Mouse (Mus musculus) heart, embryonic 14.5 days (tissue): ENCODE data around the gene Shoc2. TPM values are rescaled to one million over a fixed set of nuclear protein-coding genes. Genes with fewer than 3 reads are reported as not detected.
A peak's percentile ranks its signal among the peaks of the same experiment; 100 is the strongest.

Experiments used
- ATAC-seq: fragments of 200-750 bp; cut with Nextera tagmentation; 2 replicates; pipeline ENCODE4 v1.8.0; 2017; ENCODE audit warnings: low read depth, moderate TSS enrichment; ENCODE audit not compliant: insufficient number of reproducible peaks, insufficient read depth, low FRiP score
- H3K27ac ChIP-seq, 2 experiments: fragments of 200-500 bp in 1 of 2; fragments of 300-500 bp in 1 of 2; sonication (generic) in 1 of 2; replicated peaks in 1 of 2; 2 replicates each; pipeline ENCODE4 v1.5.1; 2012 to 2014; ENCODE audit warnings: low read depth in 2 of 2, low read length in 2 of 2, control low read depth in 1 of 2, mild to moderate bottlenecking in 1 of 2, mixed read lengths in 1 of 2; ENCODE audit not compliant: control insufficient read depth in 1 of 2, insufficient read depth in 1 of 2
- H3K27me3 ChIP-seq: fragments of 300-500 bp; sonication (generic); 2 replicates; pipeline ENCODE4 v1.6.1; 2014; ENCODE audit warnings: mild to moderate bottlenecking, low read length, control low read depth; ENCODE audit not compliant: control insufficient read depth, insufficient read depth
- H3K36me3 ChIP-seq: fragments of 300-500 bp; sonication (generic); 2 replicates; pipeline ENCODE4 v1.6.1; 2014; ENCODE audit warnings: mild to moderate bottlenecking, control low read depth, low read length, mixed read lengths; ENCODE audit not compliant: control insufficient read depth, insufficient read depth
- H3K4me1 ChIP-seq, 2 experiments: fragments of 200-500 bp in 1 of 2; fragments of 300-500 bp in 1 of 2; sonication (generic) in 1 of 2; 2 replicates each; pipeline ENCODE4 v1.6.1; 2012 to 2014; ENCODE audit warnings: low read length in 2 of 2, control low read depth in 1 of 2, mixed read lengths in 1 of 2; ENCODE audit not compliant: control insufficient read depth in 2 of 2, insufficient read depth in 2 of 2
- H3K4me2 ChIP-seq: fragments of 300-500 bp; sonication (generic); 2 replicates; pipeline ENCODE4 v1.6.1; 2014; ENCODE audit warnings: mild to moderate bottlenecking, low read length
- H3K4me3 ChIP-seq, 2 experiments: fragments of 200-500 bp in 1 of 2; fragments of 300-500 bp in 1 of 2; sonication (generic) in 1 of 2; 2 replicates each; pipeline ENCODE4 v1.5.1; 2012 to 2014; ENCODE audit warnings: low read length in 2 of 2, mild to moderate bottlenecking in 2 of 2, control low read depth in 1 of 2, low read depth in 1 of 2, moderate library complexity in 1 of 2; ENCODE audit not compliant: control insufficient read depth in 1 of 2, insufficient read depth in 1 of 2
- H3K9ac ChIP-seq: fragments of 300-500 bp; sonication (generic); 2 replicates; pipeline ENCODE4 v1.6.1; 2014; ENCODE audit warnings: mild to moderate bottlenecking, low read length
- H3K9me3 ChIP-seq: fragments of 300-500 bp; sonication (generic); 2 replicates; pipeline ENCODE4 v1.6.1; 2016; ENCODE audit warnings: low read length, control low read depth; ENCODE audit not compliant: control insufficient read depth
- WGBS: fragments of 180-500 bp; shearing (Covaris S2); extraction: QIAGEN DNeasy Blood & Tissue Kit; methylation state at CpG from one replicate; pipeline ENCODE4 v1.1.7; 2014; 5-methylcytosine and 5-hydroxymethylcytosine counted together
- polyA plus RNA-seq: library from polyadenylated mRNA; unstranded; fragments of >200 nt; fragmentation: Nextera tagmentation; extraction: Ambion mirVana; gene quantifications from 2 replicates; pipeline ENCODE4 v1.2.1, GENCODE M21; 2014

The Shoc2 gene
- polyA plus RNA-seq, 1 experiment from 2014 or later = 41.8 TPM

GRCm38 (mm10) chr19:54039441-54039840, 95.3 kb downstream of the Shoc2 start:
- WGBS = 70% methylated on average over 7 of the region's 7 CpGs
- no peak overlapping the region for H3K27ac ChIP-seq

GRCm38 (mm10) chr19:54040356-54041028, 96.4 kb downstream of the Shoc2 start:
- 41% methylated on average over 4 of the region's 4 CpGs for WGBS
- peaks cover 7 to 10% of the 10 kb centered on the region in 2 experiments; a peak in 3 of 4 replicates for H3K4me1 ChIP-seq
- peaks cover 11% of the 10 kb centered on the region for H3K36me3 ChIP-seq
- no peak for ATAC-seq
- H3K9me3 ChIP-seq = no peaks in the 10 kb centered on the region
- no peak overlapping the region for H3K4me3 ChIP-seq
- H3K27me3 ChIP-seq = peaks cover 11% of the 10 kb centered on the region
- no peak overlapping the region for H3K9ac ChIP-seq
- 0 out of 2 replicates have a peak overlapping the region, but pooled peaks have one; percentile 3 for H3K4me2 ChIP-seq
- H3K27ac ChIP-seq = no peak overlapping the region

More at GRCm38 (mm10) chr19:54039441-54039840, 95.3 kb downstream of the Shoc2 start:
- ATAC-seq = no peak
- H3K9me3 ChIP-seq = no peaks in the 10 kb centered on the region
- no peak overlapping the region for H3K4me3 ChIP-seq
- H3K9ac ChIP-seq = no peak overlapping the region
- H3K36me3 ChIP-seq = peaks cover 19% of the 10 kb centered on the region
- peaks cover under 1 to 2% of the 10 kb centered on the region in 2 experiments; a peak in 2 of 4 replicates for H3K4me1 ChIP-seq
- peaks cover under 1% of the 10 kb centered on the region for H3K27me3 ChIP-seq
- no peak overlapping the region for H3K4me2 ChIP-seq

- ATAC-seq = no peak
- WGBS = 17% methylated on average over 5 of the region's 5 CpGs
- H3K4me2 ChIP-seq = 0 out of 2 replicates have a peak overlapping the region, but pooled peaks have one; percentile 3
- peaks cover 16% of the 10 kb centered on the region for H3K27me3 ChIP-seq
- peaks cover 7 to 15% of the 10 kb centered on the region in 2 experiments; a peak in 3 of 4 replicates for H3K4me1 ChIP-seq
- no peak overlapping the region for H3K4me3 ChIP-seq
- H3K9me3 ChIP-seq = no peaks in the 10 kb centered on the region
- no peak overlapping the region for H3K27ac ChIP-seq
- no peak overlapping the region for H3K9ac ChIP-seq
- H3K36me3 ChIP-seq = peaks cover 6% of the 10 kb centered on the region
Observed at GRCm38 (mm10) chr19:54041029-54041367, 96.9 kb downstream of the Shoc2 start.

GRCm38 (mm10) chr19:54043851-54044250, 99.7 kb downstream of the Shoc2 start, which contains the start of gene Adra2a:
Gene Adra2a (plus strand): TSS chr19:54044151.
- peak within 1 kb of the TSS; percentile 62 for H3K9ac ChIP-seq
- H3K4me2 ChIP-seq = peak within 1 kb of the TSS; percentile 100
- H3K27ac ChIP-seq = no peak within 1 kb of the TSS
- 62% methylated on average over 5 of the region's 5 CpGs for WGBS
- H3K27me3 ChIP-seq = peaks cover 45% of the 10 kb centered on the region
- ATAC-seq = no peak
- H3K36me3 ChIP-seq = no peaks in the 10 kb centered on the region
- H3K9me3 ChIP-seq = no peaks in the 10 kb centered on the region
- peak within 1 kb of the TSS; percentile 55 to 59 for H3K4me3 ChIP-seq
- peaks cover 20 to 34% of the 10 kb centered on the region in 2 experiments for H3K4me1 ChIP-seq

GRCm38 (mm10) chr19:54044507-54045371, 100.6 kb downstream of the Shoc2 start:
- Histone ChIP-seq H3K4me2 (peak overlapping the region; percentile 100), H3K4me3 (peak overlapping the region; percentile 55 to 59), H3K4me1 (peaks cover 20 to 34% of the 10 kb centered on the region in 2 experiments), H3K27ac (no peak overlapping the region), H3K9ac (peak overlapping the region; percentile 62), H3K36me3 (no peaks in the 10 kb centered on the region), H3K27me3 (peaks cover 53% of the 10 kb centered on the region), H3K9me3 (no peaks in the 10 kb centered on the region)
- under 1% methylated on average over 59 of the region's 59 CpGs for WGBS
- peak; percentile 58; the same call in 1 of the 2 replicates for ATAC-seq

GRCm38 (mm10) chr19:54045412-54045811, 101.3 kb downstream of the Shoc2 start:
- Histone ChIP-seq H3K27ac (no peak overlapping the region), H3K4me3 (peak overlapping the region; percentile 55 to 59), H3K4me2 (peak overlapping the region; percentile 100), H3K9me3 (no peaks in the 10 kb centered on the region), H3K27me3 (peaks cover 59% of the 10 kb centered on the region), H3K9ac (peak overlapping the region; percentile 62), H3K36me3 (no peaks in the 10 kb centered on the region), H3K4me1 (peaks cover 20 to 34% of the 10 kb centered on the region in 2 experiments)
- ATAC-seq = no peak
- under 1% methylated on average over 29 of the region's 29 CpGs for WGBS

GRCm38 (mm10) chr19:54045931-54046683, 102.0 kb downstream of the Shoc2 start:
- no peak for ATAC-seq
- Histone ChIP-seq H3K9me3 (no peaks in the 10 kb centered on the region), H3K4me2 (peak overlapping the region; percentile 100), H3K4me3 (peak overlapping the region; percentile 55 to 59), H3K36me3 (no peaks in the 10 kb centered on the region), H3K4me1 (peaks cover 18 to 34% of the 10 kb centered on the region in 2 experiments), H3K27me3 (peaks cover 60% of the 10 kb centered on the region), H3K27ac (no peak overlapping the region), H3K9ac (peak overlapping the region; percentile 30; the same call in 1 of the 2 replicates)
- WGBS = 1% methylated on average over 53 of the region's 55 CpGs
